Mouse (Mus musculus) E14TG2a.4 (cell line): ENCODE measurements around the gene Tll2.
A peak's percentile ranks its signal among the peaks of the same experiment; 100 is the strongest.

ENCODE experiments used
- CTCF ChIP-seq: conservative IDR thresholded peaks from 2 replicates; pipeline ENCODE4 v1.5.1; 2014; ENCODE audit warnings: low read length
- NANOG ChIP-seq: IDR thresholded peaks from 2 replicates; pipeline ENCODE4 v1.6.1; 2014; ENCODE audit warnings: borderline replicate concordance, low read length, mixed read lengths
- POU5F1 ChIP-seq: IDR thresholded peaks from 2 replicates; pipeline ENCODE4 v1.6.1; 2014; ENCODE audit warnings: low read length, borderline replicate concordance

GRCm38 (mm10) chr19:41086700-41087099, 119.9 kb downstream of the Tll2 start:
- TF ChIP-seq CTCF (peak; percentile 86), NANOG (no peak), POU5F1 (no peak)
